Mouse (Mus musculus) testis, postnatal 10 days (tissue): ENCODE results near the gene Hormad2.

ENCODE experiments used
- DNase-seq: peaks from one replicate; pipeline ENCODE4 v3.0.0; 2021; ENCODE audit warnings: low spot score

Hormad2 gene

GRCm38 (mm10) chr11:4302363-4302913 is 138.5 kb downstream of the Hormad2 start:
- DNase-seq, result no peak

DNA sequence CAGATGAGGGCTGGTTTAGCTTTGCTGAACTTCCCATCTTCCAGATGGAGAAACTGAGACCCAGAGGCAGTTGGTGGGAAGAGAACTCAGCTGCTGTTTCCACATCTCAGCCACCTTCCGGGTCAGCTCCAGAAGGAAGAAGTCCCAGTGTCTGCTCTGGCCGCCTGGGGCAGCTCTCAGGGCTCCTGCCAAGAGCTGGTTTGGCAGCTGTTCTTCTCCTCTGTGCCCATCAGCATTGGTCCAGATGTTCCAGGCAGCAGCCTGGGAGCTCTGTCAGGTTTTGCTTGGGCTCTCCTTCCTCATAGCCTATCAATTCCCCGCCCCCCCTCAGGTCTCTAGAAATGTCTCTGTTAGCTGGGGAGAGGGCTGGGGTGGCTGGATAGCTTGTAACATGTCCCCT is 140.2 kb downstream of the Hormad2 start:
- no peak for DNase-seq

DNA sequence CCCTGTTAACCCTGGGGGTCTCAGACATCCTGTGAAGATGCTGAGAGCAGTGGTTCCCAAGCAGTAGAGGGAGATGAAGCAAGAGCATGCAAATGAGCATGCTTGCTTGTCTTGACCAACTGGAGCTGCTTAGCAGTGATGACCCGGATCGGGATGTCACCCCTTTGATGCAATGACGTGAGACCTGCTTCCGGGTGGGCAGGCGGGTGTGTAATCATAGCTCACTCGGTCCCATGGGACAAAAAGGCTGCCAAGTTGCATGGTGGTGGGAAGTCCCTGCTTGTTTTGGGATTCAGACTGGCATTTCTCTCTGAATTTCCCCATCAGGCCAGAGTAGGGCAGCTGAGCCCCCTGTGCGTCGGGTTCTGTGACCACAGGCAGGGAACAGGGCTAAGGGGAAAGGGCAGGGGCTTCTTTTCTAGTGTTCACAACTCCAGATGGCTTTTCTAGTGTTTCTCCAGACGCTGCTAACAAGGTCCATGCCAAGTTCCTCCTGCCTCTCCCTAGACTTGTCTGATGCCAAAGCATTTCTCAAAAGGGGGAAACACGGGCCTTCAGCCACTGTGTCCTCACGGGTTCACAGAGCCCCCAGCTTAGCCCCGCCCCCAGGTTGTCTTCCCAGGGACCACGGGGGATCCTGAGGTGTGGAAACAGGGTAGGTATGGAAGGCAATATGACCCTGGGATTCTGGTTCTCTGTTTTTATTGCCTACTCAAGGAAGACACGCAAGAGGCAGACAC is 141.0 kb downstream of the Hormad2 start:
- DNase-seq, result no peak

GRCm38 (mm10) chr11:4299191-4299590 is 141.7 kb downstream of the Hormad2 start:
- DNase-seq, result no peak

- no peak for DNase-seq
Observed at GRCm38 (mm10) chr11:4298615-4299014, 142.3 kb downstream of the Hormad2 start.

- DNase-seq, result no peak
Observed at GRCm38 (mm10) chr11:4297753-4298152, 143.2 kb downstream of the Hormad2 start.

DNA sequence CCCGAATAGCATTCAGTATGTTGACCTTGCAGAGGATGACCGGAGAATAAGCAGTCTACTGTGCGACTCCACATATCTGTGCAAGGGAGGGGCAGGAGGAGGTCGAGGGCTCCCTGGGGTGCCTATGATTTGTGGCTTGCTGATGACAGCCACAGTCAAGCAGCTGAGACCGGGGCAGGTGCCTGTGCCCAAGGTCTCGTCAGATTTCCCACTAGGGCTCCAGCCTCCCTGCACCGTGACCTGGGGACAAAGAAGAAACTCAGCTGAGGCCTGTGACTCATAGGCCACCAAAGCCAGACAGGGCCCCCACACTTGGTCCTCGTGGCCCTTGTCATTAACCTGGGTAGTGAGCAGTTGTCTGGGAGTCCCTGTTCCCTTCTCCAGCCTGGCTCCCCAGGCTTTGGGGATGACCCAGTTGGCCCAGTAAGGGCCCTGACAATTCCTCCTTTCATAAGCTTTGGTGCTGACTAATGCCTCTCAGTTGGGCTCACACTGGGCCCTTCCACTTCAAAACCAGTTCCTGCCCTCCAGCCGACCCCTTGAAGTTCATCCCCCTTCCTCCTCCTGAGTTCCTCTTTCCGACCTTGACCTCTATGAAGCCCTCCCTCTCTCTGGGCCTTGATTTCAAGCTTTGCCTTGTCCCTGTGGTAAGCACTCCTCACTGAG is 144.2 kb downstream of the Hormad2 start:
- DNase-seq, result no peak
